Mouse (Mus musculus): Measurements from ENCODE around the gene Mea1. TPM values are rescaled to one million over a fixed set of nuclear protein-coding genes. Genes with fewer than 3 reads are reported as not detected.

Gene Mea1
- total RNA-seq, 2 experiments from 2014 or later = 98.2 to 103 TPM

DNA sequence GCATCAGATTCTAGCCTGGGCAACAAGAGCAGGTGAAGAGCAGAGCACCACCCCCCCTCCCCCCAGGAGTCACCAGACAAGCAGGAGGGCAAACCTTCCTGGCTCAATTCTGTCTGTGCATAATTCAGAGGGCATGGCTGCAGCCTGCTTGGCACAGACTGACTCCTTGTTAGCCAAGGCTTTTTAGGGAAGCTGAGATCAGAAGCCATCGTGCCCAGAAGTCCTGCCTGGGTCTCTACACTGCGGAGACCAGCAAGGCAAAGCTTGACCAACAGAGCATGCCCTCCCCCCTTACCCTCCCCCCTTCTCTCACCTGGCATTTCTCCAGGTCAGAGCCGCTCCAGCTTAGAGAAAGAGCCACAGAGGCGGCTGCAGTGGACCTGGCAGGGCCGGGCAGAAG, 15.9 kb upstream of the Mea1 start:
- no peak for DNase-seq (ENCODE audit: low spot score in 2 of 2)

- no peak for DNase-seq (ENCODE audit: low spot score in 2 of 2)
These were observed 10.9 kb upstream of the Mea1 start for GRCm38 (mm10) chr17:46667712-46668111.

- no peak for DNase-seq (ENCODE audit: low spot score in 2 of 2)
These were observed 8.7 kb upstream of the Mea1 start for GRCm38 (mm10) chr17:46669911-46670310.

- DNase-seq (ENCODE audit: low spot score in 2 of 2) = peak; percentile 87 to 93
These were observed 4.6 kb upstream of the Mea1 start, which contains the start of gene Rrp36 for GRCm38 (mm10) chr17:46673850-46674529. TSS of gene Rrp36 (minus strand) at chr17:46674352.

DNA sequence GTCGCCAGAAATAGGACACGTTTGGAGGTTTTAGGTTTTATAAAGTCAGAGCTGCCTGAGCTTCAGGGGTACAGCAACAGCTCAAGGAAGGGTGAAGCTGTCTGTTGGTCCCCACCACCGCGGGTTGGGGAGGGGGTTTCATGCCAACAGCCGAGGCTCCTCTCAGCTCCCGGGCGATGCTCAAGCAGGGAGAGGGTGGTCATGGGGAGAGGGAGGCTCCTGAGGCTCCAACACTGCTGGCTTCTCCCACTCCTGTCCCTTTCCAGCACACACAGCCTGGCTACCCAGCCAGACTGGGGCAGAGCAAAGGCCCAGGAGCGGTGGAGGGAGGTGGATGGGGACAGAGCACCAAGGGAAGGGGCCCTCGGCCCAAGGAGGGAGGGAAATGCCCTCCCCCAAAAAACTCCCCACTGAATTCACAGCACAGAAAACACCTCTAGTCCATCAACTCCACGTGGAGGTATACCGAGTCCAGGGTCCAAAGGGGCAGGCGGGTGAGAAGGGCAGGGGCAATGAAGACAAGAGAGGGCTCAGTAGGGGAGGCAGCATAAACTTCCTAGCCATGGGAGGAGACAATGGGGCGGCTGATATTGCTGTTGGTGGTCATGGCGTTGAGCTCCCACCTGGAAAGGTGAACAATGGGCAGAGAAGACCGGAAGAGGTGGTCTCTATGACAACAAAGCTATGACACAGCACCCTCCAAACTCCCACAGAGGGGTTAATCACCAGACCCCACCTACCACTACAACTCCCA, 3.9 kb upstream of the Mea1 start:
- DNase-seq (ENCODE audit: low spot score in 2 of 2) = no peak

DNA sequence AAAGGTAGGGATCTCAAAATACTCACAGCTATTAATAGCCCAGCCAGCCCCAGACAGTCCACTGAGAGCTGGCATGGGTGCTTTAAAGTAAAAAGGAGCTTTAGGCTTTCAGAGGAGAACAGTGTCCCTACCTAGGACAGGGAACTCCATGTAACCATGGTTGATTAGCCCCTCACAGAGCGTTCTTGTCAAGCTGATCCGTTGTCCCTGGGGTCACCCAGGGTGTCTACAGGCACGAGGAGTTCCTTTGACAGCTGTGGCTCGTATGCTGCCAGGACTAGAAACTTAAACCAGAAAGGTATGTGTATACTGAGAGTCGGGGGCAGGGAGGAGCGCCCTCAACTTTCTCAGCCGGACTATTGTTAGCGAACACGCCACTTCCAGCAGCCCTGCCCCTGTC, 318 bp downstream of the Mea1 start:
- no peak for DNase-seq (ENCODE audit: low spot score in 2 of 2)

- DNase-seq (ENCODE audit: low spot score in 2 of 2) = no peak
These were observed 1.5 kb downstream of the Mea1 start for GRCm38 (mm10) chr17:46679843-46680759.

DNA sequence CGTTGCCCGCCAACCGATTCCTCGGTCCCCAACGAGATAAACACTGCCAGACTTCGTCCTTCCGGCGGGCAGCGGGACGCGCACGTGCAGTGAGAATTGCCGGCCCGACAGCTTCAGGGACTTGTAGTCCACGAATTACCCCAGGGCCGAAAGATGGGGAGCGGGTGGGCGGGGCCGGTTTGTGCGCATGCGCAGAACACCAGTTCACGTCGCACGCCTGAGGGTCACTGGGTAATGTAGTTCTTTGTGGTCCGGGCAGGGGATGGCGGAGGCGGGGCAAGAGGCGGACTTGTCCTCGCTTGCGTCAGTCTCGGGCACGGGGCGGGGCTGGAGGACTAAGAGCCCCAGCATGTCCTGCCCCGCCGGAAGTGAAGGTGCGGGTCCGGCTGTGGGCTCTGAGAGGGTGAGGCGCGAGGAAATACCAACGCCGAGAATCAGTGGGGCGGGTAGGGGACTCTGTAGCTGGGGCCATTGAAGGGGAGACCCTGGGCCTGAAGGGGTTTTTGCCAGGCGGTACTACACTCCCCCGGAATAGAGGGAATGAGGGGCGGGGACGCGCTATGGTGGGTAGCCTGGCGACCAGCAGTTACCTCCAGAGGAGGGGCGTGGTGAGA, 2.3 kb downstream of the Mea1 start, which contains the start of gene Klhdc3:
Klhdc3 (minus strand) TSS at position 155 of the 614 bp plus-strand sequence.
- peak; percentile 94 to 98 for DNase-seq (ENCODE audit: low spot score in 2 of 2)

DNA sequence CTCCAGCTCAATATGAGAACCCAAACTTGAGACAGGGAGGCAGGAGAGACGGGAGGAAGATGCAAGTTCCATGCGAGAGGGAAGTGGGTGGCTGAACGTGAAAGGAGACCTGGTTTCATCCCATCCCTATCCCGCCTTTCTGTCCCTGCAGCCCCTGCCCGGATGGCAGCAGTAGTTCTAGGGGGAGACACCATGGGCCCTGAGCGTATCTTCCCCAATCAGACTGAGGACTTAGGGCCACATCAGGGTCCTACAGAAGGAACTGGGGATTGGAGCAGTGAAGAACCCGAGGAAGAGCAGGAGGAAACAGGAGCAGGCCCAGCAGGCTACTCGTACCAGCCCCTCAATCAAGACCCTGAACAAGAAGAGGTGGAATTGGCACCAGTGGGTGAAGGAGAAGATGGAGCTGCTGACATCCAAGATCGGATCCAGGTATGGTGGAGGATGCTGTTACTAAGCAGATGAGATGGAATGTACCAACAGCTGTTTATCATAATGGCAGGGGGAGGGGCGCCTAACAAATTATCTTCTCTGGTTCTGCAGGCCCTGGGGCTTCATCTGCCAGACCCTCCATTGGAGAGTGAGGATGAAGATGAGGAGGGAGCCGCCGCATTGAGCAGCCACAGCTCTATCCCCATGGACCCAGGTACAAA, 3.0 kb downstream of the Mea1 start:
- peak in 1 of 2 experiments; percentile 26 for DNase-seq (ENCODE audit: low spot score in 2 of 2)

DNA sequence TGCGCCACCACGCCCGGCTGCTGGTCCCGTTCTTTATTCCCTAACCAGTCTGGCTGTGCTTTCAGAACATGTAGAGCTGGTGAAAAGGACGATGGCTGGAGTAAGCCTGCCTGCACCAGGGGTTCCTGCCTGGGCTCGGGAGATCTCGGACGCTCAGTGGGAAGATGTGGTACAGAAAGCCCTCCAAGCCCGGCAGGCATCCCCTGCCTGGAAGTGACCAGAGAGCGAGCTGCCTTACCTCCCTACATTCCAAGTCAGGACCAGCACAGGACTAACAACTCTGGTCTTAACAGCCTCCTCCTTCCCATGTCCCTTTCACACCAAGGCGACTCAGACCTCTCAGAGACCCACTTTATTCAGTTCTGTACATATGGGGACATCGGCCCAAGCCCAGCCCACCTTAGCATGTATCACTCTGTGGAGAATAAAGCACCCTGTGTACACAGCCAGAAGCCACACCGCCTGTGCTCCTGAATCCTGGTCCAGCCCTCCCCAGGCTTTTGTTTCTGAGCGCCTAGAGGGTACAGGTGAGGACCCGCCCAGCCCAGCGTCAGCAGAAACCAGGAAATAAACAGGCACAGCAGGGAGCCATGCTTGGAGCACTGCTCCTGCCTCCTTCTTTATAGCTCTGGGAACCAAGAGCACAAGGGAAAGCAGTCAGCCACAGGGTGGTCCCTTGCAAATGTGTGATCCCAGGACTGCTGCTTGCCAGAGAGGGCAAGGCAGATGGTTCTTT, 4.2 kb downstream of the Mea1 start:
- DNase-seq (ENCODE audit: low spot score in 2 of 2) = no peak

DNA sequence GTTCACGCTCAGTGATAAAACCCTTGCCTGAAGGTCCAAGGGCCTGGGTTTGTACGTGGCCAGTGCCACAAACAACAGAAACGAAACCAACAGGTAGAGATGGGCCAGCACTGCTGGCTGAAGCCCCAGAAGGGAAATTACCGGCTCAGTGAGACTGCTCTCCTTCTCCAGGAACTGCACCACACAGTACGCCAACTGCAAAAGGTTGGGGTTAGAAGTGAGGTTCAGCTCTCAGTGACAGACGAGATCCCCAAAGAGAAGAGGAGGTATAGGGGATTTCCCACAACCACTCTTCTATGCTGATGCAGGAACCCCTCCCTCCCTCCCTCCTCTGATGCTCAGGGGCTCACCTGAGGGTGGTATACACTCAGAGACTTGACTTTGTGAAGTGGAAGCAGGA, 7.3 kb downstream of the Mea1 start:
- no peak for DNase-seq (ENCODE audit: low spot score in 2 of 2)

DNA sequence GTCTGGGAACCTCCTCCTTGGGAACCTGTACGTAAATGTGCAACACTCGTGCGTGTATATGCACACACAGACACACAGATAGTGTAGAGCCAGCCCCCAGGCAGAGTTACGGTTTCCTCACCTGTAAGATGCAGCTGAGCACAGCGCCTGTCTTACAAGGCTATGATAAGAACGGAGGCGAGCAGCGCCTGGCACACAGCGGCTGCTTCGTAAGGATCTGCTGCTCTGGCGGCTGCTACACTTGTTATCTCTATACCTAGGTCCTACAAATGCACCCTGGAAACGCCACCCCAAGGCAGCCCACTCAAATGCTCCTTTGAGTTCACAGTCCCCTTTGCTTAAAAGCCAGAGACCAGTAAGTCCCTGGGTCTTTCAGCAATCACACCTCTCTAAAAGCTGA, 12.1 kb downstream of the Mea1 start:
- DNase-seq (ENCODE audit: low spot score in 2 of 2) = no peak

DNA sequence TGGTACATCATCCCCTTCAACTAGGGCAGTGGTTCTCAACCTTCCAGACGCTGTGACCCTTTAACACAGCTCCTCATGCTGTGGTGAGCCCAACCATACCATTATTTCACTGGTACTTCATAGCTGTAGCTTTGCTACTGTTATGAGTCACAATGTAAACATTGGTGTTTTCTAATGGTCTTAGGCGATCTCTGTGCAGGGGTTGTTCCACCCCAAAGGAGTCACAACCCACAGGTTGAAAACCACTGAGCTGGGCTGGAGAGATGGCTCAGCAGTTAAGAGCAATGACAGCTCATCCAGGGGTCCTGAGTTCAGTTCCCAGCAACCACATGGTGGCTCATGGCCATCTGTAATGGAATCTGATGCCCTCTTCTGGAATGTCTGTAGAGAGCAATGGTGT, 12.8 kb downstream of the Mea1 start:
- no peak for DNase-seq (ENCODE audit: low spot score in 2 of 2)

- no peak for DNase-seq (ENCODE audit: low spot score in 2 of 2)
These were observed 16.0 kb downstream of the Mea1 start for GRCm38 (mm10) chr17:46694517-46695063.

GRCm38 (mm10) chr17:46698515-46698914, 19.9 kb downstream of the Mea1 start:
- DNase-seq (ENCODE audit: low spot score in 2 of 2) = no peak

DNA sequence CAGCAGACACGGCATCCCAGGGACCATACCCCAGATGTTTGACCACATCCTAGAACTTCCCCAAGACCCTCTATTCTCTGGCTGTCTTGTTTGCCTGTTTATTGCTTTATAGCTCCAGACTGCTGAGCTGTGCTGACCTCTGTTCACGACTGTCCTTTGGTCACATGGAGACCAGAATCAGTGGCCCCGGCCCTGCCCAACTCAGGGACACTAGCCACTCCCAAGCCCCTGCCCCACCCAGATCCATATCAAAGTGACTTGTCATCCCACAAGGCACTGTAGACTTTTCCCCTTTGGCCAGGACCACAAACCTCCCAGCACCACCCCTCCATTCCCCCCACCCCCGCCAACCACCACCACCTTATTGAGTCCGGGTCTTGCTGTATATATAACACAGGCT, 20.7 kb downstream of the Mea1 start:
- DNase-seq (ENCODE audit: low spot score in 2 of 2) = no peak

GRCm38 (mm10) chr17:46699912-46700311, 21.3 kb downstream of the Mea1 start:
- DNase-seq (ENCODE audit: low spot score in 2 of 2) = no peak

- no peak for DNase-seq (ENCODE audit: low spot score in 2 of 2)
These were observed 22.9 kb downstream of the Mea1 start for GRCm38 (mm10) chr17:46701489-46701888.

DNA sequence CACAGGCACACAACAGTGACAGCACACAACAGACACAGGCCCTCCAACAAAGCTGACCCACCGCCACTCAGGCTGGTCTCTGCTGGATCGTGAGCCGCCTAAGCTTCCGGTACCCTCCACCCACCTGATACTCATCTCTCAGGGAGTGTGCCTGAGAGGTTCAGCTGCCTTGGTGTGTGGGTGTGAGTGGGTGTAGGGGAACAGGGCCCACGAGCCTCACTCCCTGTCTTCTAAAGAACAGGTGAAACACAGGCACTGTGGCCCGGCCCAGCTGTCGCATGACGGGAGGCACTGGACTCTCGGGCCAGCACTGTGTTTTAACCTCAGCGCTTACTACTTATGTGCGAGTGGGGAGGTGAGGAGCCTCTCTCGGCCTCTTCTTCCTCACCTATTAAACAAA, 23.5 kb downstream of the Mea1 start:
- DNase-seq (ENCODE audit: low spot score in 2 of 2) = no peak

GRCm38 (mm10) chr17:46702506-46702905, 23.9 kb downstream of the Mea1 start:
- no peak for DNase-seq (ENCODE audit: low spot score in 2 of 2)

Data from layer of hippocampus, postnatal 14 days (tissue).